Mouse (Mus musculus): ENCODE measurements around the gene Prps2. TPM values are rescaled to one million over a fixed set of nuclear protein-coding genes. Genes with fewer than 3 reads are reported as not detected.
"Not testable (repeated sequence)": the region's sequence is repeated elsewhere in the genome, so short reads cannot be mapped to it uniquely, and the experiment has no call there.

Gene Prps2
- polyA plus RNA-seq, 1 experiment from 2014 or later = 9.0 TPM

- WGBS = 84% methylated on average over 5 of the region's 5 CpGs
- Histone ChIP-seq H3K36me3 (ENCODE audit: control insufficient read depth, insufficient read depth, low read length) (no peaks in the 10 kb centered on the region), H3K4me2 (ENCODE audit: low read length) (no peak overlapping the region), H3K9ac (ENCODE audit: low read length) (no peak overlapping the region), H3K4me3 (ENCODE audit: low read depth, low read length) (no peak overlapping the region), H3K9me3 (replicated peaks; ENCODE audit: control insufficient read depth, low read length) (no peaks in the 10 kb centered on the region), H3K27ac (ENCODE audit: low read depth, low read length) (no peak overlapping the region), H3K27me3 (replicated peaks; ENCODE audit: control insufficient read depth, insufficient read depth, low read length) (no peaks in the 10 kb centered on the region; the same call in 1 of the 2 replicates), H3K4me1 (ENCODE audit: control insufficient read depth, insufficient read depth, low read length) (no peaks in the 10 kb centered on the region)
- DNase-seq (ENCODE audit: low spot score) (no peak), ATAC-seq (no peak)
These were observed 66.8 kb downstream of the Prps2 start for GRCm38 (mm10) chrX:167315766-167316165.

GRCm38 (mm10) chrX:167315093-167315726, 67.3 kb downstream of the Prps2 start:
- no peaks in the 10 kb centered on the region for H3K9me3 ChIP-seq (replicated peaks; ENCODE audit: control insufficient read depth, low read length)
- H3K27me3 ChIP-seq (replicated peaks; ENCODE audit: control insufficient read depth, insufficient read depth, low read length) = no peaks in the 10 kb centered on the region; the same call in 1 of the 2 replicates
- WGBS = 66% methylated on average over 4 of the region's 4 CpGs
- no peaks in the 10 kb centered on the region for H3K36me3 ChIP-seq (ENCODE audit: control insufficient read depth, insufficient read depth, low read length)
- DNase-seq (ENCODE audit: low spot score) (no peak), ATAC-seq (no peak)
- H3K4me1 ChIP-seq (ENCODE audit: control insufficient read depth, insufficient read depth, low read length) = no peaks in the 10 kb centered on the region
- H3K9ac ChIP-seq (ENCODE audit: low read length) = no peak overlapping the region
- no peak overlapping the region for H3K27ac ChIP-seq (ENCODE audit: low read depth, low read length)
- no peak overlapping the region for H3K4me3 ChIP-seq (ENCODE audit: low read depth, low read length)
- no peak overlapping the region for H3K4me2 ChIP-seq (ENCODE audit: low read length)

- ATAC-seq; H3K36me3 ChIP-seq (ENCODE audit: control insufficient read depth, insufficient read depth, low read length); H3K4me1 ChIP-seq (ENCODE audit: control insufficient read depth, insufficient read depth, low read length); H3K27me3 ChIP-seq (replicated peaks; ENCODE audit: control insufficient read depth, insufficient read depth, low read length); DNase-seq (ENCODE audit: low spot score); H3K9me3 ChIP-seq (replicated peaks; ENCODE audit: control insufficient read depth, low read length); H3K4me3 ChIP-seq (ENCODE audit: low read depth, low read length); H3K27ac ChIP-seq (ENCODE audit: low read depth, low read length); H3K9ac ChIP-seq (ENCODE audit: low read length); H3K4me2 ChIP-seq (ENCODE audit: low read length): not testable (repeated sequence)
- WGBS = no CpG with 5 or more reads among the region's 1 CpGs
These were observed 80.5 kb downstream of the Prps2 start for GRCm38 (mm10) chrX:167302061-167302460.

Other genes with a start within 250 kb of the Prps2 start
- gene Tmsb4x, start 173.4 kb downstream of the Prps2 start, polyA plus RNA-seq (2014; fragmentation: Nextera tagmentation; extraction: Ambion mirVana) = 7,141 and 7,206 TPM in 2 replicates
- 0.17 and 0.22 TPM in 2 replicates for gene Tlr8, start 118.4 kb downstream of the Prps2 start, polyA plus RNA-seq (2014; fragmentation: Nextera tagmentation; extraction: Ambion mirVana)
- 0.48 and 1.7 TPM in 2 replicates for gene Tlr7, start 52.2 kb downstream of the Prps2 start, polyA plus RNA-seq (2014; fragmentation: Nextera tagmentation; extraction: Ambion mirVana)